Mouse (Mus musculus) lung, postnatal 14 days (tissue): ENCODE results near the gene Mustn1.

Source experiments
- DNase-seq: peaks from one replicate; pipeline ENCODE4 v3.0.0; 2021

The Mustn1 gene

DNA sequence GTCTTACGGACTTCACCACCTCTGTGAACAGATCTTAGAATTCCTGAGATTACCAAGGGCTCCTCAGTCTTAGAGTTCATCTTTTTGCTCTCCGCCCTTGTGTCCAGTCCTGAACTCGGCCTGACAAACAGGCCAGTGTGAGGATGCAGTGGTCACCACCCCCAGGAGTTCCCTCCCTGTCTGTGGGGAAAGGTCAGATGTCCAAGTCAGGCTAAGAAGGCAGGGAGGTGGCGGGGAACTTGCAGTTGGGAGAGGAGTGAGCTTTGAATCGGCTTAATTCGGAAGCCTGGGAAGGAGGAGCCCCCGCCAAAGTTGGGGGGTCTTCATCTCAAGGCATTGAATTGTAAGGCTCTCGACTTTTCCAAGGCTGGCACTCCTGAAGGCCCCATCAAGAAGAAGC lies 1.3 kb downstream of the Mustn1 start:
- DNase-seq = no peak

GRCm38 (mm10) chr14:30880811-30881717 lies 2.1 kb downstream of the Mustn1 start:
- peak; percentile 84 for DNase-seq

DNA sequence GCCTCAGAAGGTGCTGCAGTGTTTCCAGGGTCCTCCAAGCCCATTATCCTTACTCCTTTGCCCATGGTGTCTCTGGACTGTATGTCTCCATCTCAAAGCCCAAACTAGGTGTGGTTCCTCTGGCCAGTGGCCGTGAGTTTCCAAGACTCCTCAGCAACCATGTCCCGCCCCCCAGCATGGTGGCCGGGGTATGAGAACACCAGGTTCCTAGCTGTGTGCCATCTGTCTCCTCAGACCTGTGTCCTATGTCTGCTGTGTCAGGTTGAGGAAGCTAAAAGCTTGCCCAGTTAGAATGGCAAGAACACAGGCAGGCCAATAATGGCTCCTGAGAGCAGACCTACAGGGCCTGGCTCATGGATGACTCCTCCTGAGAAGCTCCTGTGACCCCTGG lies 2.7 kb downstream of the Mustn1 start:
- no peak for DNase-seq

DNA sequence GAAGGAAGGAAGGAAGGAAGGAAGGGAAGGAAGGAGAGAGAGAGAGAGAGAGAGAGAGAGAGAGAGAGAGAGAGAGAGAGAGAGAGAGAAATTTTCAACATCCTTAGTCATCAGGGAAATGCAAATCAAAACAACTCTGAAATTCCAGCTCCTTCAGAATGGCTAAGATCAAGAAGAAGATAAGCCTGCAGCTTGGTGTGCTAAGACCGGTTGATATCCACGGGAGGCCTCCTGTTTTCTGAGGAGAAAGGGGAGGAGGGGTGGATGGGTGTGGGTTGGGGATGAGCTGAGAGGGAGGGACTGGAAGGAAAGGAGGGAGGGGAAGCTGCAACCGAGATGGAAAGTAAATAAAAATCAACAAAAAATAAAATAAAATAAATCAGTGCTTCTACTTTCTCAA lies 6.3 kb downstream of the Mustn1 start:
- no peak for DNase-seq

DNA sequence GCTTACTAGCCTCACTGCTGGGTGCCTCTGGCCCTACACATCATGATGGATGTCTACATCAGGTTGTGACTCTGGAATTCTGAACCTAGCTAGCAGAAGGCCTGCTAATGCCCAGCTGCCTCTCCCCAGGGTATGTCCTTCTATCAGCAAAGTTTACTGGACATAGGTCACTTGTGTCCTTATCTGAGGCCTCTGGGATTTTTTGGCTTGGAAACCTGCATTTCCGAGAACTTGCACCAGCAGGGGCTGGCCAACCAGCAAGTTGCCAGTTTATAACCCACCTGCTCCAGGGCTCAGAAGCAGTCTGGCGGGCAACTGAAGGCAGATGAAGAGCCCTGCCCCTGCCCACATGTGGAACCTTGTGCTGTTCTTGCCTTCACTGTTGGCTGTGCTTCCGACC lies 7.2 kb downstream of the Mustn1 start, which contains the start of gene Itih4:
Itih4 (plus strand) TSS at position 273 of the 400 bp plus-strand sequence.
- DNase-seq = no peak

- DNase-seq = peak; percentile 84
These were observed 9.3 kb downstream of the Mustn1 start for GRCm38 (mm10) chr14:30888271-30888732.

DNA sequence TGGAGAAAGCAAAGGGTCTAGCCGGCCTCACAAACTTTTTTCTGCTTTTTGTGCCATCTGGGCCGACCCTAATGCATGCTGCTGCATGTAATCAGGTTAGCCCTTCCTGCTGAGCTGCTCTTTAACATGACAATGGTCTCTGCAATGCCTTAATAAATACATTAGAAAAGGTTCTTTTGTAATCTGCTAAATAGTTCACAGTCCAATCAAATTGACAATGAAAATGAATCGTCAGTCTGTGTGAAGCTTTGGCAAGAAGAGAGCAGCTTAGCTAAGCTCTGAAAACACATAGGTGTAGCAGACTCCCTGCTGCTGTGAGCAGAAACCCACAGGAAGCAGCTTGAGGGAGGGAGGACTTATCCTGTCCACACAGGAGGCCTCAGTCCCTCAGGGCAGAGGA lies 21.0 kb downstream of the Mustn1 start:
- no peak for DNase-seq

DNA sequence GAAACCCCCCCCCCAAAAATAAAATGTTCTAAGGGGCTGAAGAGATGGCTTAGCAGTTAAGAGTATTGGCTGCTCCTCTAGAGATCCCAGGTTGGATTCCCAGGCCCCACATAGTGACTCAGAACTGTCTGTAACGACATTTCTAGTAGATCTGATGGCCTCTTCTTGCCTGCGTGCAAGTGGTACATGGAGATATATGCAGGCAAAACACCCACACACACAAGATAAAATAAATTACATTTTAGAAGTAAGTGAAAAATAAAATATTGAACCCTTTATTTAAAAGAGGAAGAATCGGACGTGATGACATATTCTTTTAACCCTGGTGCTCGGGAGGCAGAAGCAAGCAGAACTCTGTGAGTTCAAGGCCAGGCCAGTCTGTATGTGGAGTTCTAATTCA lies 23.6 kb downstream of the Mustn1 start:
- no peak for DNase-seq

- no peak for DNase-seq
These were observed 24.0 kb downstream of the Mustn1 start for GRCm38 (mm10) chr14:30903036-30903435.

- no peak for DNase-seq
These were observed 25.3 kb downstream of the Mustn1 start for GRCm38 (mm10) chr14:30904307-30904706.

GRCm38 (mm10) chr14:30906001-30906400 lies 27.0 kb downstream of the Mustn1 start:
- peak; percentile 53 for DNase-seq

- peak; percentile 68 for DNase-seq
These were observed 28.8 kb downstream of the Mustn1 start for GRCm38 (mm10) chr14:30907814-30908265.

GRCm38 (mm10) chr14:30911141-30911540 lies 32.1 kb downstream of the Mustn1 start:
- no peak for DNase-seq

DNA sequence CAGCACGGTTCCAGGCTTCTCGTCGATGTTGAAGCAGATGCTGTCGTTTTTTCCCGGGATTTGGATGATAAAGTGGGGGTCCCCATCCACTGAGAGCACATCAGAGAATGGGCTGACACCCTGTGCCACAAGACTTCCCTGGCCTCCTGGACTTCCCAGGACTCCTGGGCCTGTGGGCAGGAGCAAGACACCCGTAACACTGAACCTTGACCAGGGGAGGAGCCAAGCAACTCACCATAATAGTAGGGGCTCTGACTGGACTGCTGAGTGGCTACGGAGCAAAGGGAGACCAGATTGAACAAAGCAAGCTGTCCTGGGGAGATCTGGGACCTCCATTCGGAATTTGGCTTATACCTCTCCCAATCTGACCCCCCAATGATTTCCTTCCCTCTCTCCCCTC lies 33.6 kb downstream of the Mustn1 start:
- DNase-seq = no peak

- DNase-seq = peak; percentile 60
These were observed 34.4 kb downstream of the Mustn1 start for GRCm38 (mm10) chr14:30913404-30913803.

- DNase-seq = no peak
These were observed 37.5 kb downstream of the Mustn1 start for GRCm38 (mm10) chr14:30916516-30916915.

GRCm38 (mm10) chr14:30922053-30922670 lies 43.2 kb downstream of the Mustn1 start:
- DNase-seq = no peak

DNA sequence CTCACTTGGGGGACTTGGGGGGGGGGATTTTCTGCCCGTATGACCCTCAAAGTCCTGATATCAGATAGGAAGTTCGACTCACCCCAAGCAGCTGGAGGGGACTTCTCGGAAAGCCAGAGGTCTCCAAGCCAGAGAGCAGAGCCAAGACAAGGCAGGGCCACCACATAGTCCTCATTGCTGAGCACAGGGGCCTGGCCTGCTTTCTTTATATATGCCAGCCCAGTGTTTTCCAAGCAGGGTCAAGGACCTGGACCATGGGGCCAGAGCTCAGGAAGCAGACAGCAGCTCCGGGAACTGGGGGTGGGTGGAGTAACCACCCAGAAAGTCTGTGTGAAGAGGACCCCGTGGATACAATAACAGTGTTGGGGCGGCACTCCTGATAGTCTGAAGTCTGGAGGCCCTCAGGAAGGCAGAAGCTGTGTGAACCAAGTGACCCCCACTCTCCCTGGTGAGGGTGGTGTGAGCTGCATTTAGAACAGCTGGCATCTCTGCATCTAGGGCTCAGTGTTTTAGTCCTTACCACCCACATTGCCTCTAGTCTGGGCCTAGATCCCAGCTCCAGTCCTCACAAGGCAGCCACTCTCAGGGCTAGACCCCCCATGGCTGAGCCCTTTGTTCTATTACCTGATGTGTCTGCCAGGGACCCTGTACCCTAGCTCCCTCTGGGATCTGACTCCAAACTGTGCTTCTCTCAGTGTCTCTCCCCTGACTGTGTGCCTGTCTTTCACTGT lies 44.5 kb downstream of the Mustn1 start, which contains the start of gene Itih3:
Itih3 (minus strand) TSS at position 386 of the 731 bp plus-strand sequence.
- no peak for DNase-seq

DNA sequence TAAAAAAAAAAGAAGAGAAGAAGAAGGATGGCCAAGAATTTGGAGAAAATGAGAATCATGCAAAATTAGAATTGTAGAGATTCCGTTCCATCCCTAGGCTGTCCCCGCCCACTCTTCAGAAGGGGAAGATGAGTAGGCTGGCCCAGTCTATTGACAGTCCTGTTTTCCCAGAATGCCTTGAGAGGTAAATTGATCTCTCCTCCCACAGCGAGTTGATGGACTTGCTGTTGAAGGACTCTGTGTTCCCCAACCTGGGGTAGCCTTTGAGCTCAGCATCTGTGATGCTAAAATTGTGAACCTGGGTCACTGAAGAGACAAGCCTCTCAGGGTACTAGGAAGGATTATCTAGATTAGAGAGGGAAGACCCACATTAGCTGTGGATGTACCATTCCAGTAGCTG lies 46.5 kb downstream of the Mustn1 start:
- no peak for DNase-seq

GRCm38 (mm10) chr14:30930386-30930785 lies 51.4 kb downstream of the Mustn1 start:
- DNase-seq = no peak
